Mouse (Mus musculus) limb, embryonic 12.5 days (tissue): Measurements from ENCODE around the gene Cma2. TPM values are rescaled to one million over a fixed set of nuclear protein-coding genes. Genes with fewer than 3 reads are reported as not detected.

Experiments used
- ATAC-seq: fragments of 200-750 bp; cut with Nextera tagmentation; 2 replicates; pipeline ENCODE4 v1.8.0; 2017; ENCODE audit warnings: low read depth, moderate TSS enrichment; ENCODE audit not compliant: insufficient number of reproducible peaks, insufficient read depth, low FRiP score, low TSS enrichment
- H3K27ac ChIP-seq: fragments of 300-500 bp; sonication (generic); 2 replicates; pipeline ENCODE4 v1.5.1; 2016; ENCODE audit warnings: mild to moderate bottlenecking, moderate library complexity
- H3K27me3 ChIP-seq: fragments of 300-500 bp; sonication (generic); 2 replicates; pipeline ENCODE4 v1.6.1; 2016; ENCODE audit warnings: mild to moderate bottlenecking, moderate library complexity
- H3K36me3 ChIP-seq: fragments of 300-500 bp; sonication (generic); 2 replicates; pipeline ENCODE4 v1.6.1; 2016; ENCODE audit warnings: mild to moderate bottlenecking, moderate library complexity
- H3K4me1 ChIP-seq: fragments of 300-500 bp; sonication (generic); replicated peaks from 2 replicates; pipeline ENCODE4 v1.6.1; 2016
- H3K4me2 ChIP-seq: fragments of 300-500 bp; sonication (generic); 2 replicates; pipeline ENCODE4 v1.6.1; 2016; ENCODE audit warnings: mild to moderate bottlenecking, moderate library complexity
- H3K4me3 ChIP-seq: fragments of 300-500 bp; sonication (generic); replicated peaks from 2 replicates; pipeline ENCODE4 v1.5.1; 2016; ENCODE audit warnings: mild to moderate bottlenecking
- H3K9ac ChIP-seq: fragments of 300-500 bp; sonication (generic); replicated peaks from 2 replicates; pipeline ENCODE4 v1.6.1; 2016; ENCODE audit warnings: mild to moderate bottlenecking, moderate library complexity
- H3K9me3 ChIP-seq: fragments of 300-500 bp; sonication (generic); 2 replicates; pipeline ENCODE4 v1.6.1; 2016; ENCODE audit warnings: mild to moderate bottlenecking, moderate library complexity
- WGBS: fragments of 180-500 bp; shearing (Covaris S2); methylation state at CpG from one replicate; pipeline ENCODE4 v1.1.7; 2016; 5-methylcytosine and 5-hydroxymethylcytosine counted together
- polyA plus RNA-seq: library from polyadenylated mRNA; unstranded; fragments of >200 nt; fragmentation: Nextera tagmentation; extraction: Ambion mirVana; gene quantifications from 2 replicates; pipeline ENCODE4 v1.2.1, GENCODE M21; 2016

Cma2 gene
- not detected in 2 replicates for polyA plus RNA-seq

DNA sequence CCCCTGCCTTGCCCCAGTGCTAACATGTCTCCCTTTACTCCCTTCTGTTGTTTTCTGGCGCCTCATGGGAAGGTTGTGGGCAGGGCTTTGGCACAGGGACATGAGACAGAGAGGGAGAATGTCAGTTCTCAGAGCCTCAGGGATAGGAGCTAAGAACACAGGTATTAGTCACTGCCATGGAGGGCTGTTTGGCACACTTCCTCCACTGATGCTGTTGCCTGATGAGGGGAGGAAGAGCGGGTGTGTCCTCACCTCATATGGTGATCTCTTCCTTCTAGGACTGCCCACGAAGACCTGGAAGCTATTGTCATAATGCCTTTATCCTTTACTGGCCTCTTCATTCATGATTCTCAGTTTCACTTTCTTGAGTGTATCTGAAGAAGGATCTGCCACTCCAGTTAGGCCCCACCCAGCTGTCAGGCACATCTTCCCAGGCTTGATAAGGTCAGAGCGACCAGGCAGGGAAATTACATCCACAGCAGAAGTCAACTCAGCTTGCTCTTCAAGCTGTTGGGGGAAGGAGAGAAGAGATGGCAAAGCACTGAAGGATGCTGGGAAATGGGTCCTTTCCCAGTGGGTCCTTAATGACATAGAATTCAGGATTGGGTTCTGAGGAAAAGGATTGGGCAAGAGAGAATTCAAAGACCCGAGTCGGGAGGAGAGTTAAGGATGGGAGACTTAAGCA, at the start of gene Cma2:
Cma2 (plus strand) TSS at position 635 of the 685 bp plus-strand sequence.
- no peak within 1 kb of the TSS for H3K9ac ChIP-seq
- WGBS = 79% methylated on average over 6 of the region's 6 CpGs
- no peak within 1 kb of the TSS for H3K4me3 ChIP-seq
- H3K36me3 ChIP-seq = no peaks in the 10 kb centered on the region
- H3K27ac ChIP-seq = no peak within 1 kb of the TSS
- H3K9me3 ChIP-seq = no peaks in the 10 kb centered on the region
- no peaks in the 10 kb centered on the region for H3K27me3 ChIP-seq
- H3K4me1 ChIP-seq = no peaks in the 10 kb centered on the region
- no peak for ATAC-seq
- no peak within 1 kb of the TSS for H3K4me2 ChIP-seq

DNA sequence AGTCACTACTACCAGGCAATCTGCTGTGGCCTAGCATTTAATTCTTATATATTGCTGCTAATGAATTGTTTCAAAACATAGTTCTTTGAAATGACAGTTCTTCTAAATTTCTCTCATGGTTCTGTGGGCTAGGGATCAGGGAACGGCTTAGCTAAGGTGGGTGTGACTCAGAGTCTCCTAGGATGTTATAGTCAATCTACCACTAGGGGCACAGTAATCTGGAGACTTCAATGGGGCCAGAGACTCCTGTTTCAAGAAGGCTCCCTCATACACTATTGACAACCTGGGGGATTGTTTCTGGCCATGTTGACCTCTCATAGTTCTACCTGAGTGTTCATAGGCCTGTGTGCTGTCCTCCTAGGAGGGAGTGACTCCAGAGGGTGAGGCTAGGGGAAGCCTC, 45.3 kb upstream of the Cma2 start:
- no peak overlapping the region for H3K4me2 ChIP-seq
- peaks cover 7% of the 10 kb centered on the region for H3K4me1 ChIP-seq
- H3K9me3 ChIP-seq = no peaks in the 10 kb centered on the region
- H3K27me3 ChIP-seq = no peaks in the 10 kb centered on the region; the same call in 1 of the 2 replicates
- no peak overlapping the region for H3K27ac ChIP-seq
- no peak for ATAC-seq
- 33% methylated on average over 1 of the region's 1 CpGs for WGBS
- H3K36me3 ChIP-seq = no peaks in the 10 kb centered on the region
- H3K9ac ChIP-seq = no peak overlapping the region
- no peak overlapping the region for H3K4me3 ChIP-seq

DNA sequence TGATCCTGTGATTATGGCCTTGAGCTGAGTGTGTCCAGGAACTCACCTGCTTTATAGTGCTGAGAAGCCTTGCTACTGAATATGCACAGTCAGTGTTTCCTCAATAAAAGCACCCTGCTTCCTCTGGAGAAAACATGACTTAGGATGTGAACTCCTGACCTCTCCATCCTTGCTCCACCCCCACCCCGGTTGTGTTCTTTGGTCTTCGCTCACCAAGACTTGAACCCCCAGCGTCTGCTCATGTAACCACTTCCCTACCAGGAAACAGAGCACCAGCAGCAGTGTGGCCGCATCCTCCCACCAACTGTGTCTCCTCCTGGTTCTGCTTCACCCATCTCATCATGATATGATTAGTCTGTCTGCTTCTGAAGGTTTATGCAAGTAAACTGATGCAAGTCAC, 37.4 kb upstream of the Cma2 start:
- 23% methylated on average over 4 of the region's 4 CpGs for WGBS
- H3K4me2 ChIP-seq = no peak overlapping the region
- peaks cover 2% of the 10 kb centered on the region; the same call in 1 of the 2 replicates for H3K4me1 ChIP-seq
- H3K36me3 ChIP-seq = no peaks in the 10 kb centered on the region
- no peak overlapping the region for H3K4me3 ChIP-seq
- H3K9ac ChIP-seq = no peak overlapping the region
- ATAC-seq = no peak
- no peak overlapping the region for H3K27ac ChIP-seq
- H3K9me3 ChIP-seq = no peaks in the 10 kb centered on the region
- H3K27me3 ChIP-seq = no peaks in the 10 kb centered on the region

DNA sequence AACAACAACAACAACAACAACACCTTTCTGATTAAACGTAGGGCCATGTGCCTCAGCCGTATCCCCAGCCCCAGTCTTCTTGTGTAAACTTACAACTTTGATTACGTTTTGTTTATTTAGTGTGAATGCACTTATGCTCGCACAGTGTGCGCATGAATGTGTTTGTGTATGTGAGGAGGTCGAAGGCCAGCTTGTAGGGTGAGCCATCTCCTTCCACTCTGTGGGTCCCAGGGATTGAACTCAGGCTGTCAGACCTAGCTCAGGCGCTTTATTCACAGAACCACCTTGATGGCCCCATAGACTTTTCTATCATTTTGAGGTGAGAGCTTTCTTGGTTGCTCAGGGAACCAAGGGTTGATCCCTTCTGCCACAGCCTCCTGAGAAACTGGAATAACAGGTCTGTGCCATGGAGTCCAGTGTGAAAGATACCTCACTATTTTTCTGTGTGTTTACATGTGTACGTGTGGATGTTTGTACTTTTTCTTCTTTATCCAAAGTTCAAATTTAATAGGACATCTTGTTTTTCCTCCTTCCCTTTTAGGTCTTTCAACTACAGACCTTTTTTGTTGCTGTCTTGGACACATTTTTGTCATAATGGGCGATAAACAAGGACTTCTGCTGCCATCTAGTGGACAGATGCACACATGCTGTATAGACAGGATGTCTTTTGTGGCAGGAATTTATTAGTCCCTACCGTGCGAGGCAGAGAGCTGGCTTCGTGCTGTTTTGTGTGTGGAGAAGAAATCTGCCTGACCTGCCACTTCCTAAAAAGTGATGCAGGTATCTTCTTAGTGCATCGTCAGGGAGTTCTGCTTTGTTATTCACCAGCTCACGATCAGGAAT, 32.3 kb upstream of the Cma2 start:
- Histone ChIP-seq H3K9ac (no peak overlapping the region), H3K27ac (no peak overlapping the region)

DNA sequence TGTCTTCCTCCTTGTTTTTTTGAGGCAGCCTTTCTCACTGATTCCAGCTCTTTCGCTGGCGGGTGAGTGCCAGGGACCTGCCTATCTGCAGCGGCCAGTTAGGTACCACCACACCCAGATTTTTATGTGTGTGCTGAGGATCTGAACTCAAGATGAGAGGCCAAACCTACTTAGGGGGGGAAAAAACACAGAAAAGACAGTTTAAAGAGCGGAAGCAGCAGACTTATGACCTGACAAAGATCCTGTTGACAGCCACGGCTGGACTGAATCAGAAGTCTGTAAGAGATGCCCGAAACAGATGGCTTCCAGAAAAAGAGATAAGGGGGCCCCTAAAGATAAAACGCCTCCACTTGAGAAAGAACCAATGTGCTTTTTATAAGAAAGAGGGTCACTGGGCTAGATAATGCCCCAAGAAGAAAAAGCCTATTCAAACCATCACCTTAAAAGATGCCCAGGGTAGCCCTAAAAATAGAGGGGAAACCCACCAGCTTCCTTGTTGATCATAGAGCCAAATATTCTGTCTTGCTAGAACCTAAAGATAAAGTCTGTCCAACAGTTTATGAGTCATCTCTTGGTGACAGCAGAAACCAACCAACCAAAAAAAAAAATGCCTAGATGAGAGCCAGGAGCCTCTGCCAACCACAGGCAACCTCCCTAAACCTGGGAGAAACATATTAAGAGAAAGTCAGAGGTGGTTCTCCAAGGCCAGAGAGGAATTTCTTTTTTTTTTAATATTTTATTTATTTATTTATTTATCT, 28.1 kb upstream of the Cma2 start:
- Histone ChIP-seq H3K27me3 (no peaks in the 10 kb centered on the region), H3K9ac (no peak overlapping the region), H3K9me3 (no peaks in the 10 kb centered on the region), H3K4me1 (no peaks in the 10 kb centered on the region), H3K4me3 (no peak overlapping the region), H3K36me3 (no peaks in the 10 kb centered on the region), H3K4me2 (no peak overlapping the region), H3K27ac (no peak overlapping the region)
- WGBS = 24% methylated on average over 7 of the region's 7 CpGs
- no peak for ATAC-seq

More for the DNA sequence above, 32.3 kb upstream of the Cma2 start:
- H3K4me3 ChIP-seq = no peak overlapping the region
- peaks cover under 1% of the 10 kb centered on the region; the same call in 1 of the 2 replicates for H3K4me1 ChIP-seq
- ATAC-seq = peak; percentile 71; the same call in 1 of the 2 replicates
- peak overlapping the region; percentile 35 for H3K4me2 ChIP-seq
- no peaks in the 10 kb centered on the region for H3K27me3 ChIP-seq
- WGBS = 40% methylated on average over 14 of the region's 14 CpGs
- no peaks in the 10 kb centered on the region for H3K9me3 ChIP-seq
- no peaks in the 10 kb centered on the region for H3K36me3 ChIP-seq

DNA sequence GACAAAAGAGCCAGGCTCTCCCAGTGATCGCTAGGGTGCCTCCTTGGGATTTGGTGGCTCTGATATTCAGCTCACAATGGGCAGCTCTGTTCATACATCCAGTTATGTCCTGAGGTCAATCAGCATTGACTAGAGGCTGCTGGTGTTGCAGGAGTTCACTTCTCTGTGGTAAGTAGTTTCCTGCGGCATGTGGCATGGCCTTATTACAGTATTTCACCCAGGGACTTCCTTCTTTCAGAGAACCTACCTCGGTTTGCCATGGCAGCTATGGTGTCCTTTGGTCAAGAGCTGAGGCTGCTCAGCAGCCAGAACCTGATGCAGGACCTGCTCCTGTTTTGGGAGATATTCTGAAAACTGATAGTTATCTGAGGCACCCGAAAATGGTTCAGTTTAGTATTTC, 23.9 kb upstream of the Cma2 start:
- no peak overlapping the region for H3K27ac ChIP-seq
- no peaks in the 10 kb centered on the region for H3K36me3 ChIP-seq
- ATAC-seq = no peak
- WGBS = 87% methylated on average over 4 of the region's 4 CpGs
- H3K9ac ChIP-seq = no peak overlapping the region
- no peak overlapping the region for H3K4me2 ChIP-seq
- no peaks in the 10 kb centered on the region for H3K27me3 ChIP-seq
- no peak overlapping the region for H3K4me3 ChIP-seq
- 0 out of 2 replicates have a peak, but pooled peaks cover 6% of the 10 kb centered on the region for H3K9me3 ChIP-seq
- H3K4me1 ChIP-seq = peaks cover 6% of the 10 kb centered on the region; the same call in 1 of the 2 replicates

DNA sequence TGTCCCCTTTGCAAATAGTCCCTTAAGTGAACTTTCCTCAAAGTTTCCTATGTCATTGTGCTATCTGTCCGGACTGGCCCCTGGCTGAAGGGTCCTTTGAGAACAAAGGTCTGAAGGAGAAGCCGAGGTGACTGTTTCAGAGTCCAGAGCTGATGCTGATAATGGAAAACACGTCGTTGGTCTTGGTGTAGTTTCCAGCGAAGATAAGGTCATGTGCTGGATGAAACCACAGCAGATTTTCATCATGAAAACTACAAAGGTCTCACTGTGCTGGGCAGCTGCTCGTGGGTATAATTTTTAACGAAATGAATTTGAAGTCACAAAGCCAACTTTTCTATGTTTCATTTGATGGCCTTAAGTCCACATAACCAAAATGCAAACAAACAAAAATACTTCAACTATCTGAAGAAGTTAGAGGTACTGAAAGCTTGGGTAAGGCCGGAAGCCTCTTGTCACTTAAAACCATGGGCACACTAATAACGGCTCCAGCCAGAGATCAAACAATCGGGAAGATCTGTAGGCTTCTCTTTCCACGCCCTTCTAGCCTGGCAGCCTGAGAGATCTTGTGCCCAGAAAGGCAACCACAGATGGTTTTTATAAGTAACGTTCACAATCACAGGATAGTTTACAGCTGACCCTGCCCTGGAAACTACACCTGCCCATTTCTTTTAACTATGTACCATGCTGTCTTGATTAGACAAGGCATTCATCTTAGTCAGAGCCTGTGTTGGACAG, 21.4 kb upstream of the Cma2 start:
- Histone ChIP-seq H3K9ac (no peak overlapping the region), H3K27me3 (no peaks in the 10 kb centered on the region), H3K4me3 (no peak overlapping the region), H3K36me3 (no peaks in the 10 kb centered on the region), H3K27ac (no peak overlapping the region), H3K9me3 (0 out of 2 replicates have a peak, but pooled peaks cover 6% of the 10 kb centered on the region), H3K4me1 (peaks cover 9% of the 10 kb centered on the region; the same call in 1 of the 2 replicates), H3K4me2 (no peak overlapping the region)
- 27% methylated on average over 12 of the region's 12 CpGs for WGBS
- ATAC-seq = no peak

DNA sequence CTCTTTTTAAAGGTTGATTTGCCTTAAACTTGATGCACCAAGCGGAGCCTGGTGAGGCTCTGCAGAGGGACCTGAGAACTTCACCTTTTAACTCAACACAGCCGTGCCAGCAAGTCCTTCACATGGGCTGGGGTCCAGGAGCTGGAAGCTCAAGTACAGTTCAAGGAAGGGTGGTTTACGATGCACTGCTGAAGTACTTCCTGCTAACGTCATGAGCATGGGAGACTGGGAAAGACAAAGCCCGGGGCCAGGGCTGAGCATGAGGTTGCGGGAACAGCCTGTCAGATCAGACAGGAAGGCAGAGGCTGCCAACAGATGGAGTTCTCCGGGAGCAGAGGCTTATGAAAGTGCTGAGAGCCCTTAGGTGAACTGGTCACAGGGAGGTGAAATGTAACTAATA, 17.2 kb upstream of the Cma2 start:
- Histone ChIP-seq H3K4me3 (no peak overlapping the region), H3K27ac (no peak overlapping the region), H3K27me3 (no peaks in the 10 kb centered on the region), H3K4me1 (peaks cover 9% of the 10 kb centered on the region; the same call in 1 of the 2 replicates), H3K9me3 (0 out of 2 replicates have a peak, but pooled peaks cover 6% of the 10 kb centered on the region), H3K4me2 (no peak overlapping the region), H3K36me3 (no peaks in the 10 kb centered on the region), H3K9ac (no peak overlapping the region)
- peak; percentile 42; the same call in 1 of the 2 replicates for ATAC-seq
- 16% methylated on average over 7 of the region's 7 CpGs for WGBS

DNA sequence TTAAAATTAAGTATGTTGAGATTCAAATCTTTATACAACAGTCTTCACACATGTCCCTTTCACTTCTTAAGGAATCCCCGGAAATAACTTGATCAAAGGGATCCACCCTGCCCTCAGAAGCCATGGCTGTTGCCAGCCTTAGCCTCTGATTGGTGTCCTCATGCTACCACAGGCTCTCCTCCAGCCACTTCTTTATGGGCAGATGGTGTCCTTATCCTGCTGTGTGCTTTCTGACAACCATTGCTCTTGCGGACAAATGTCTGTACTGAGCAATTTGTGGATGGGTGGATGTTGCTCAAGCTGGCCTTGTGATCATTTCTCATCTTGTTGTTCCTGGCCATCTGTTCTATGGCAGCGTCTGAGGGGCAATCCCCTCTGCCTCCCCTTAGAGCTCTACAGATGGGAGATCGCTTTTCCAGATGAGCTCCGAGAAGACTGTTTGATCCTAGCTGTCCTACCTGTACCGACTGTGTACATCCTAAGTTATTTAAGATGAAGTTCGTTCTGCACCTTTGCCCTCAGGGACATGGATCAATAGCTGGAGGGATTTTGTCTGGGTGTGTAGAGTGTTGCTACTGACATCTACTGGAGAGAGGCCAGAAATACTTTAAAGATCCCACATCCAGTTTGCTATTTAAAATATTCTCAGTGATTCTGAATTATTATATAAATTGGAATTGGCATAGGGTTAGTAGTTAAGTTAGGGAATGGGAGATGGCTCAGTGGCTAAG, 10.5 kb upstream of the Cma2 start:
- H3K4me3 ChIP-seq = no peak overlapping the region
- H3K4me2 ChIP-seq = no peak overlapping the region
- H3K27me3 ChIP-seq = 0 out of 2 replicates have a peak, but pooled peaks cover 4% of the 10 kb centered on the region
- H3K36me3 ChIP-seq = no peaks in the 10 kb centered on the region
- no peak overlapping the region for H3K9ac ChIP-seq
- no peaks in the 10 kb centered on the region for H3K9me3 ChIP-seq
- H3K27ac ChIP-seq = no peak overlapping the region
- 21% methylated on average over 7 of the region's 7 CpGs for WGBS
- H3K4me1 ChIP-seq = no peaks in the 10 kb centered on the region
- no peak for ATAC-seq

DNA sequence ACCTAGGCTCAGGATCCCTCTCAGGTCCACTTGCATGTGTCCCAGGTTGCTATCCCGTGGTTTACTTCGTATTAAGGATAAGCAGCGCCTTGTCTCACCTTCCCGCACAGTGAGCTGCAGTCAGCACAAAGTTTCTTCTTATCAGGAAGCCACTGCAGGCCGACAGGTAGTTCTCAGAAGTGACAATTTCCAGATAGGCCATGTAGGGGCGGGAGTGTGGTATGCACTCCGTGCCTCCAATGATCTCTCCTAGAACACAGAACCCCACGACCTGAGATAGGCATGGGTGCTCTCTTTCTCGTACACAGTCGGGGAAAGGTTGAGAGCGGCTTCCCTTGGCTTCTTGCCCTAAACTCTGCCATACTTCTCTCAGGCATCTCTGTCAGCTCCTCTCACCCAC, 7.2 kb upstream of the Cma2 start:
- 0 out of 2 replicates have a peak, but pooled peaks cover 4% of the 10 kb centered on the region for H3K27me3 ChIP-seq
- H3K4me1 ChIP-seq = no peaks in the 10 kb centered on the region
- H3K27ac ChIP-seq = no peak overlapping the region
- no peak overlapping the region for H3K4me3 ChIP-seq
- H3K36me3 ChIP-seq = no peaks in the 10 kb centered on the region
- no peak overlapping the region for H3K4me2 ChIP-seq
- 81% methylated on average over 11 of the region's 11 CpGs for WGBS
- no peak overlapping the region for H3K9ac ChIP-seq
- no peak for ATAC-seq
- H3K9me3 ChIP-seq = no peaks in the 10 kb centered on the region
